Mouse (Mus musculus): Measurements from ENCODE around the gene Olfr1102.

- no peak for TF ChIP-seq MAFK (IDR thresholded peaks at IDR 0.05; ENCODE audit: insufficient read depth, low read depth, low read length)
- TF ChIP-seq ZNF384 (IDR thresholded peaks at IDR 0.05; ENCODE audit: low read depth, low read length), result no peak
Observed at GRCm38 (mm10) chr2:86979854-86980253, 18.3 kb upstream of the Olfr1102 start, which contains the start of gene Olfr1100.
